Mouse (Mus musculus): ENCODE data around the gene Sorcs1.
A peak's percentile ranks its signal among the peaks of the same experiment; 100 is the strongest.

DNA sequence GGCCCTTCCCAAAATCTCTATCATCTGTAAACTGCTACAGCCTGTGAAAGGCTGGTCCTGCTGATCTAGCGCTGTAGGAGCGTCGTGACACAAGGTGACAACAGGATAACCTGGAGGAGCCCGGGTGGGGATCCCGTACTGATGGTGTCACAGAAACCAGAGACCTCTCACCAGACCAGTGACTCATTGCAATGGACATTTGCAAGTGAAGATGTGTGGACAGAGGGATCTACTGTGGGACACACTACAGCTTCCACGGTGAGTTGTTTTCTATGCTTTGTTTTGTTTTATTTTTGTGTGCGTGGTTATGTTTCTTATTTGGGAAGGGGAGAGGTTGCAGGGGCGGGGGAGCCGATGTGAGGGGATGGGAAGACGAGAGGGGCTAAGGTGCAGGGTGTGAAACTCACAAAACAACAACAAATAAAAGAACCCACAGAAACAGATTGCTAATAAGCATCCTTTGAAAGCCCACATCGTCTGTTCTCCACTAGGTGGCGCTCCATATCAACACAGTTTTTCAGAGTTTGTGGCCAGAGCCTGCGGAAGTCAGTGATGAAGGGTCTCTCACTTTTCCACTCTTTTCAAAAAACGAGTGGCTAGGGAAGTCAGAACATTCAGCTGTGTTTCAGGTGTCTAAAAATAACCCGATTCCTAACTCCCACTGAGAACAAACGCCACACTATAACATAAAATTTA, 419.6 kb downstream of the Sorcs1 start:
- no peak for TF ChIP-seq EP300 (IDR thresholded peaks at IDR 0.05; ENCODE audit: low read depth)
- TF ChIP-seq CTCF (IDR thresholded peaks at IDR 0.05; ENCODE audit: low read depth) = peak; percentile 79

Measured in liver, postnatal 0 days (tissue).